ENCODE assay signal across 14 mouse cellular contexts in the genomic region with DNA sequence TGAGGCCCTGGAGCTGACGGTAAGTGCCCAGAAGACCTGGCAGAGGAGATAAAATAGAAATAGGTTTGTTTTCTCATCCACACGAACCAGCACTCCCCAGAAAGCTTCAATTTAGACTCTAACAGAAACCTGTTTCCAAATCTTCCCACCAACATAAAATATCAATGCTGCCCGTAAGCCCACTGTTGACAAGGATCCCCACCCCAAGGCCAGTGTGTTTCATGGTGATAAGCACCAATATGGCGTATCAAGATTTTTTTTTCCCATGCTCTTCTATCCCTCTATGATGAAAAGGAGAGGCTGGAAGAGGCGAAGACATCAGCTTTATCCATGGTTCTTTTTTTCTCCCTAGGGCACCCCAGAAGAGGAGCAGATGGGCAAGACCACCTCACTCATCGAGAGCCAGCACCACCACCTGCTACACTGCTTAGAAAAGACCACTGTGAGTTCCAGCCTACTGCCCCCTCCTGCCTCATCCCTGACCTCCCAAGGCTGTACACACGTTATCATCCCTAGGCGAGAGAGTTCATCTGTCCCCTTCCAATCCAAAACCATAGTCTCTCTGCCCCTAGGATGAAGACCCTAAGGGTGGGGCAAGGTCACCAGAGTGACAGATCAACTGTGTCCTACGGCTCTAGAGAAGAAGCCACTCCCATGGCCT.
"Had no signal": no experiment of that assay in that cellular context is flagged by ENCODE, and none has a peak within 500 bp of the region (broad histone marks: within the 10 kb centered on the region; RNA-seq: fewer than 3 reads in every experiment).

No protein-coding gene starts in this region.

- H3K27ac ChIP-seq: limb, embryonic 10.5 days; limb, embryonic 13.5 days; midbrain, embryonic 13.5 days; stomach, postnatal 0 days had no signal

- DNase-seq: kidney, adult 8-10 months; kidney, postnatal 14 days; kidney, postnatal 4 days; lung, embryonic 14.5 days; lung, postnatal 36 days; thymus, adult 2 months; thymus, postnatal 14 days; thymus, postnatal 4 days had no signal

- H3K4me3 ChIP-seq: limb, embryonic 10.5 days; limb, embryonic 13.5 days; midbrain, embryonic 13.5 days had no signal

- H3K4me2 ChIP-seq: limb, embryonic 13.5 days; lung, embryonic 14.5 days; midbrain, embryonic 13.5 days had no signal

- H3K4me1 ChIP-seq: limb, embryonic 10.5 days; limb, embryonic 13.5 days; midbrain, embryonic 13.5 days had no signal

- H3K27me3 ChIP-seq: limb, embryonic 13.5 days; midbrain, embryonic 13.5 days had no signal

- H3K9me3 ChIP-seq: limb, embryonic 10.5 days; limb, embryonic 13.5 days; midbrain, embryonic 13.5 days had no signal

- H3K9ac ChIP-seq: limb, embryonic 13.5 days; lung, embryonic 14.5 days; midbrain, embryonic 13.5 days had no signal

- H3K36me3 ChIP-seq: limb, embryonic 10.5 days; limb, embryonic 13.5 days had no signal

- ATAC-seq: intestine, postnatal 0 days; lung, postnatal 0 days; midbrain, embryonic 13.5 days had no signal
